Mouse (Mus musculus) frontal cortex, adult 2 months (tissue): Measurements from ENCODE around the gene Ceacam20. TPM values are rescaled to one million over a fixed set of nuclear protein-coding genes. Genes with fewer than 3 reads are reported as not detected.
"Not testable (repeated sequence)": the region's sequence is repeated elsewhere in the genome, so short reads cannot be mapped to it uniquely, and the experiment has no call there.

Experiments used
- DNase-seq, 2 experiments: peaks; one replicate each; pipeline ENCODE4 v3.0.0; 2022; ENCODE audit warnings: low spot score in 1 of 2; ENCODE audit errors: extremely low spot score in 1 of 2
- polyA plus RNA-seq: library from polyadenylated mRNA; depleted of rRNA; stranded (reverse); fragments of >200 nt; gene quantifications from 2 replicates; pipeline ENCODE4 v1.2.3, GENCODE M21; 2012; rRNA removed

The Ceacam20 gene
- polyA plus RNA-seq, result not detected in 2 replicates

- no peak for DNase-seq
Measured at GRCm38 (mm10) chr7:19964985-19965579, at the start of gene Ceacam20. Gene Ceacam20, plus strand, starts transcription at chr7:19965412.

GRCm38 (mm10) chr7:19920166-19920505, 45.1 kb upstream of the Ceacam20 start:
- no peak for DNase-seq

GRCm38 (mm10) chr7:19920506-19921261, 44.5 kb upstream of the Ceacam20 start, which contains the start of gene Pvr:
Gene Pvr, minus strand, starts transcription at chr7:19921160.
- DNase-seq, result peak; percentile 61 to 80

- DNase-seq, result no peak
Measured at GRCm38 (mm10) chr7:19923354-19923753, 41.9 kb upstream of the Ceacam20 start.

GRCm38 (mm10) chr7:19923797-19924196, 41.4 kb upstream of the Ceacam20 start:
- no peak for DNase-seq

GRCm38 (mm10) chr7:19925376-19925775, 39.8 kb upstream of the Ceacam20 start:
- no peak for DNase-seq

GRCm38 (mm10) chr7:19926849-19927480, 38.2 kb upstream of the Ceacam20 start:
- no peak for DNase-seq

- no peak for DNase-seq
Measured at GRCm38 (mm10) chr7:19928486-19928885, 36.7 kb upstream of the Ceacam20 start.

GRCm38 (mm10) chr7:19930481-19930880, 34.7 kb upstream of the Ceacam20 start:
- not testable (repeated sequence) for DNase-seq

GRCm38 (mm10) chr7:19932133-19932876, 32.9 kb upstream of the Ceacam20 start:
- DNase-seq, result no peak

- peak; percentile 72 to 87 for DNase-seq
Measured at GRCm38 (mm10) chr7:19932877-19933809, 32.1 kb upstream of the Ceacam20 start.

- DNase-seq, result no peak
Measured at GRCm38 (mm10) chr7:19935171-19935751, 30.0 kb upstream of the Ceacam20 start.

GRCm38 (mm10) chr7:19935961-19936360, 29.3 kb upstream of the Ceacam20 start:
- DNase-seq, result no peak

- no peak for DNase-seq
Measured at GRCm38 (mm10) chr7:19937229-19937821, 27.9 kb upstream of the Ceacam20 start.

- peak in 1 of 2 experiments; percentile 63 for DNase-seq
Measured at GRCm38 (mm10) chr7:19939555-19940235, 25.5 kb upstream of the Ceacam20 start.

- no peak for DNase-seq
Measured at GRCm38 (mm10) chr7:19940256-19940655, 25.0 kb upstream of the Ceacam20 start.

- DNase-seq, result no peak
Measured at GRCm38 (mm10) chr7:19944709-19945108, 20.5 kb upstream of the Ceacam20 start.

GRCm38 (mm10) chr7:19945201-19945600, 20.0 kb upstream of the Ceacam20 start:
- no peak for DNase-seq
